Mouse (Mus musculus): ENCODE results near the gene Tcstv3.
A peak's percentile ranks its signal among the peaks of the same experiment; 100 is the strongest.
"Not testable (repeated sequence)": the region's sequence is repeated elsewhere in the genome, so short reads cannot be mapped to it uniquely, and the experiment has no call there.

The Tcstv3 gene

DNA sequence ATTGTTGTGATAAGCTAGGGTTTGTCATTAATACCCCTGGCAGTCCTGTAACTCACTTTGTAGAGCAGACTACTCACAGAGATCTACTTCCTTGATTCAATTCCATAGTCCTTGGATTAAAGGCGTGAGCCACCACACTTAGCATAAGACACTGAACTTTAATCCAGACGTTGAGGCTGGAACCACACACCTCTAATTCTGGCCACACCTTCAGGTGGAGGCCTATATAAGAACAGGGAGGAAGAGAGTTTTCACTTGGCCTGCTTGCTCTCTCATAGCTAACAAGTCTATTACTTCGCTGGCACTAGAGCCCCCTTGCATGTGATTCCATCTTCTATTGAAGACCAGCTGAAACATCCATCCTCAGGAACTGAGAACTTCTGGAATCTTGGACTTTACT lies at the start of gene Tcstv3:
Gene Tcstv3, plus strand, starts transcription at position 301 of the 400 bp plus-strand sequence.
- DNase-seq, result not testable (repeated sequence)

DNA sequence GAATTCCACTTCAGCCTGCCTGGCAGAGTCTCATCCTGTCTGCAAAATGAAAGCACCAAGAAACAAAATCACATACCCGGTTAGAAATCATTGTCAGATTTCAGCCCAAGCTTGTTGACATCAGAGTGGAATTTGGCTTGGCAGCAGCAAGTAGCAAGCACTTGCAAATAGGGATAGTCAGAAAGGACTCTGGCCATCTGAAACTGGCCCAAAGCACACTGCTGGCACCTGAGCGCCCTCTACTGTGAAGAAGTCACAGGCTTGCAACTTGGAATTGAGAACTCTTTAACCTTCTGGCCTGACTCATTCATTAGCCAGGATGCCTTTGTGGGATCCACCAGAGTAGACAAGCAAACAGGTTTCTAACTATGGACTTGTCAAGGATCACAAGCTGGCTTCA lies 38.8 kb upstream of the Tcstv3 start:
- peak; percentile 2 to 30 for DNase-seq

DNA sequence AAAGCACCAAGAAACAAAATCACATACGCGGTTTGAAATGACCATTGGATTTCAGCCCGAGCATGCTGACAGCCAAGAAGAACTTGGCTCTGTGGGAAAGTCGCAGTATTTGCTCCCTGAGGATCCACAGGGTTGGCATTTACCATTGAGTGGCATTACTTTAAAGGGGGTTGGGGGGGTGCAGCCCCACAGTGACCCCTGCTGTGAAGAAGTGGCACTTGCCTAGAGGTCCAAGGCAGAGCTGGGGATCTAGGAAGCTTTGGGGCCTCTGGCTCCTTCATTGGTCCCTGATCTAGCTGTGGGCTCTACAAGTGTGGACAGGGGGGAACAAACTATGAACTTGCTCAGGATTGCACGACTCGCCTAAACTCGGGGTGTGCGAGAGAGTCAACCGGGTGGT lies 37.9 kb upstream of the Tcstv3 start:
- DNase-seq, result no peak

DNA sequence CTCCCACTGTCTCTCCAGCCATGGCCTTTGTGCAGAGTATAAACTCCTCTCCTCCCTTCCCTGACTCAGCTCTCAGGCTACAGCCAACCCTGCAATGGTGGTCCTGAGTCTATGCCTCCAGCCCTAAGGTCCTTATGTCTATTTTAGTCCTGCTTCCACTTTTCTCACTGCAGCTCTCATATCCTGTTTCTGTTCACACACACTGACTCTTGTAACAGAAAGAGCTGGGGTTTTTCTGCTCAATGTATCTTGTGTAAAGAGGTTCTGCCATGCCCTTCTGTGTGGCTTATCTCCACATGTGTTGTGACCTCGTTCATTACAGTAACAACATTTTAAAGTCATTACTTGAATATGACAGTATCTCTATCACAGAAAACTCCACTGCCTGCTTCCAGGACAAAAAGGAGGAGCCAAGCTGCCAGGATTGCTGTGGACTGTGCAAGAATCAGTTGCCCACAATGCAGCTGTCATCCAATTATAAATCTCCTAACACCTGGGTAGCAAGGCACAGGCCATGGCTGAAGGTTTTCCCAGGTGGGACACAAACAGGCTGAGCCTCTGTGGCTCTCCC lies 17.3 kb upstream of the Tcstv3 start:
- no peak for DNase-seq

DNA sequence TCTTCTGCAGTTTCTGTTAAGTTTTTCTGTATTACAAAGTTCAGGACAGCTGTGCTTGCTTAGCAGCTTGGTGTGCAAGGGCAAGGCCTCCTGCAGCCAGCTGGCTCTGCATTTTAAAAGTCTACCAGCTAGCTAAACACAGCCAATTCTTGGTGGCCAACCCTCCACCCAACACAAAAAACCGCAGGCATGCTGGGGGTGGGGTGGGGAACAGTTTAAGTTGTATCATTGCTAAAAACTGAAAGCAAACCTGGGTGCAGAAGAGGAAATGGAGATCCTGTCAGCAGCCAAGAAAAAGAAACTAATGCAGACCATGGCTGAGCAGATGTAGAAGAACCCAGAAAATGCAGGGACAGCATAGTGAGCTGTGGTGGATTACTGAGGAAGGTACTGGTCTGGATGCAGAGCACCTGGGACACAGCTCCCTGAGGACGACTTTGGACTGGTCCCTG lies 16.7 kb upstream of the Tcstv3 start, which contains the start of gene BC147527:
Gene BC147527, plus strand, starts transcription at position 402 of the 452 bp plus-strand sequence.
- no peak for DNase-seq

DNA sequence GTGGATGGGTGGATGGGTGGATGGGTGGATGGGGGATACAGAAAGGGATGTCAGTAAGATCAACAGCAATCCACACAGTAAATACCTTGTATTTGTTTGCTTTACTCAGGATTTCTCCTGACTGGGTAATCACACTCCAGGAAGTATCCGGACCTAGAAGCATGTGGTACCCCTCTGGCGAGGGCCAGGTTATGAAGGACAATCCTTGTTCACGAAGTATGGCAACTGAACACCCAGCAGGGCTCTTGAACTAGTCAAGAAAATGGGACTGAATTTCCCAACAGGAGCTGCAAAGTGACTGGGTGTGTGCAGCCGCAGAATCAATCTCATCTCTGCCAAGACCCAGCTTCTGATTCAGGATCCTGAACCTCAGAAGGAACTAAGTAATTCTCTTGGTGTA lies 15.8 kb upstream of the Tcstv3 start:
- no peak for DNase-seq

DNA sequence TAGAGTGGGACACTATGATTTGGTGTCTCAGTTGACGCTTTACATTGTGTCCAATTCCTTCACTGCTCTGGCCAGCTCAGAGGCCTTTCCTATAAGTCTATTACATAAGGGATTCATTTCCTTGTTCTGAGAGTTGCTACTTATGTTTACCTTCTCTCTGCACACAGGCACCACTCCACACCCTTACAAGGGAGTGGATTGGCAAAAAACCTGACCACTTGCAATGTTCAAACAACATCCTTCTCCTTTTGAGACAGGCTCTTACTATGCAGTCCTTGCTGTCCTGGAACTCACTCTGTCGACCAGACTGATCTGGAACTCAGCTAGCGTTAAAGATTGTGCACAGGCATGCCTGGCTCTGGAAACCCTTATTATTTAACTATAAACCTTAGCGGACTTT lies 5.9 kb upstream of the Tcstv3 start:
- DNase-seq, result no peak

DNA sequence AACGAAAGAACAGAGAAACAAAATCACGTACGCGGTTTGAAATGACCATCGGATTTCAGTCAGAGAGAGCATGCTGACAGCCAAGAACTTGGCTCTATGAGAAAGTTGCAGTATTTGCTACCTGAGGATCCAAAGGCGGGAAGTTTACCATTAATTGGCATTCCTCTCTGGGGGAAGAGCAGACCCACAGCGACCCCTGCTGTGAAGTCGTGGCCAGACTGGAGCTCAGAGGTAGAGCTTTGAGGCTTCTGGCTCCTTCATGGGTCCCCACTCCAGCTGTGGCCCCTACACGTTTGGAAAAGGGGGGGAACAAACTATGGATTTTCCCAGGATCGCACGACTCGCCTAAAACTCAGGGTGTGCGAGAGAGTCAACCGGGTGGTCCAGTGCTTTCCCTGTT lies 3.1 kb upstream of the Tcstv3 start:
- no peak for DNase-seq

DNA sequence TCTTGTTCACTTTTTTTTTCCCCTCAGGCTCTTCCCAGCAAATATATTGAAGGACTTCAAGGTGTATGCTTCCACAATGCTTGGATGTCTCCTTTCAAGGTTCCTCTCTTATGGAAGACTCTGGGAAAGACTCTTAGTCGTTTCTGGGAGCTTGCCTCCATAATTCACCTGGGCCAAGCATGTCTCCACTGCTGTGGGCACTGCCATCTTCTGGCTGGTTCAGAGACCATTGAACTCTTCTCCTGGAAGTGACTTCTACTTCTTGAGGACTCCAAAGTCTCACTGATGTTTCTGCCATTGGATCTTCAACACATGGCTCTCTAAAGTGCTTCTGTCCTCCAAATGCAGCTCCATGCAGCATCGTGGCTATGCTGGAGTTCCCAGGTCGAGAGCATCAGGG lies 3.5 kb downstream of the Tcstv3 start:
- no peak for DNase-seq

DNA sequence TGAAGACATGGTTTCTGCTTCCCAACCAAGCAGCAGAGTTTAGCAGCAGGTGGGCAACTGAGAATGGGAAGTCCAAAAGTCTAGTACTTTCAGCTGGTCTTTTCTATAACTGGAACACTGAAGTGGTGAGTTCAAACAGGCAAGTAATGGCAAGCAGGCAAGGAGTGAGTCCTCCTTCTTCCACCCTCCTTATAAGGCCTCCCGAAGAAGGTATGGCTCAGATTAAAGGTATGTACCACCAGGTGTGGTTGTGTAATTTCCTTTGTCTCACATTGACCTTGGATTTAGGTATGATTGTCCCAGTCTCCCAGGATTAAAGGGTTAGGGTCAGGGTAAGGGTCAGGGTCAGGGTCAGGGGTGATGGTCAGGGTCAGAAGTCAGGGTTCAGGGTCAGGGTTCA lies 4.0 kb downstream of the Tcstv3 start:
- DNase-seq, result no peak
